Mouse (Mus musculus) gastrocnemius, adult 8-10 months (tissue): ENCODE measurements around the gene Eif4b. TPM values are rescaled to one million over a fixed set of nuclear protein-coding genes. Genes with fewer than 3 reads are reported as not detected.
"Not testable (repeated sequence)": the region's sequence is repeated elsewhere in the genome, so short reads cannot be mapped to it uniquely, and the experiment has no call there.

Source experiments
- DNase-seq, 2 experiments: peaks; one replicate each; pipeline ENCODE4 v3.0.0; 2022; ENCODE audit warnings: low spot score in 2 of 2
- total RNA-seq, 4 experiments: library from RNA; stranded (reverse); gene quantifications; 2 replicates each; pipeline ENCODE4 v1.2.4; 2022

Gene Eif4b
- total RNA-seq, 4 experiments from 2014 or later: 227 to 269 (median 241) TPM

DNA sequence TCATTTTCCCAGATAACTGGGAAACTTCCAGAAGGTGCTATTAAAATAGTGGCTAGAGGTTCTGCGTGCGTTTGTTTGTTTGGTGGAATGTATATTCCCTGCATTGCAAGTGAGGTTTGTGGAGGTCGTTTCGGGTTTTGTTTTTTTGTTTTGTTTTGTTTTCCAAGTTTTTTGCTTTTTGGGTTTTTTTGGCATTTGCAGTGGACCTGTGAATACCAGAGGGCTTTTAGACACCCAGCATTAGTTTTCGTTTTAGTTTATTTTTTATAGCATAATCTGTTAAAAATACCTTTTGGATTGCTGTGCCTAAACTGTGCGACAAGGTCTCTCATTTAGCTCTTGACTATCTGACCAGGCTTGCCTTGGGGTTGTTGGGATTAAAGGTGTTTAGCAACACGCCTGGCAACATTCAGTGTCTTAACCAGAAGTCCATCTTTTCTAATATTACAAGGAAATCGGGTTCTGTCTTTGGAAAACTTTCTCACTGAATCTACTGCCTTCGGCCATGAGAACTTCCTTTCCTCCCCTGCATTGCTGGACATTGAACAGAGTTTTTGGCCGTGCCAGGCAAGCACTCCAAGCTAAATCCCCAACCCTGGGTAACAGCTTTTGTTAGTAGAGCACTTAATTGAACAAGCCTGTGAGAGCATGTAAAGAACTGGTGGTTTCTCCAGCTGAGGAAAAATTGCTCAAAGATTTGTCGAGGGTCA, 1.5 kb downstream of the Eif4b start:
- DNase-seq: no peak

DNA sequence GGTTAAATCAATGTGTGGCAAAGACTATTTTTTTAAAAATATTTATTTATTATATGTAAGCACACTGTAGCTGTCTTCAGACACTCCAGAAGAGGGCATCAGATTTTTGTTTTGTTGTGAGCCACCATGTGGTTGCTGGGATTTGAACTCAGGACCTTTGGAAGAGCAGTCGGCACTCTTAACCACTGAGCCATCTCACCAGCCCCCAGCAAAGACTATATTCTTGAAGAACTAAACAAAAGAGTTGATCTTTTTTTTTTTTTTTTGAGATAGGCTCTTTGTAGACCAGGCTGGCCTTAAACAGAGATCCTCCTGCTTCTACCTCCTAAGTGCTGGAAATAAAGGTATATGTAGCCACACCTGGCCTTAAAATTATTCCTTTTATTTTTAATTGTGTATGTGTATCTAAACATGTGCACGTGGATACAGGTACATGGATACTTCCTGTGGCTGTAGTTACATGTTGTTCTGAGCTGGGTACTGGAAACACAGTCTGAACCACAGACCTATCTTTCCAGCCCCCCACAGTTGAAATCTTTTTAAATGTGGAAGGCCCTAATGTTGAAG, 3.6 kb downstream of the Eif4b start:
- DNase-seq: no peak

DNA sequence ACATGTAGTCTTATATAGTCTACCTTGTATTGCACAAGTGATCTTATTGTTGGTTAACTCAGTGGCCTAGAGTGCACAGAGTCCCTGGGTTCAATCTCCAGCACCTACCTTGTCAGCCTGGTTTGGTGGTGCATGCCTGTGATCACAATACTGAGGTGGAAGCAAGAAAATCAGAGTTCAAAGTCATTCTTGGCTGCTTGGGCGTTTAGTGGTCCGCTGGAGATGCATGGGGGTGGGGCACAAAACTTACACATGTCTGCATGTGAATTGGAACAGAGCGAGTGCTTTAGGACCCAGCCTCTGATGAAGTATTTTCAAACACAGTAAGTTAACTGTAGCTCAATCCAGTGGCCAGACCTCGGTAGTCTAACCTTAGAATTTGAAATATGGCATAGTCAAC, 5.6 kb downstream of the Eif4b start:
- DNase-seq: no peak

DNA sequence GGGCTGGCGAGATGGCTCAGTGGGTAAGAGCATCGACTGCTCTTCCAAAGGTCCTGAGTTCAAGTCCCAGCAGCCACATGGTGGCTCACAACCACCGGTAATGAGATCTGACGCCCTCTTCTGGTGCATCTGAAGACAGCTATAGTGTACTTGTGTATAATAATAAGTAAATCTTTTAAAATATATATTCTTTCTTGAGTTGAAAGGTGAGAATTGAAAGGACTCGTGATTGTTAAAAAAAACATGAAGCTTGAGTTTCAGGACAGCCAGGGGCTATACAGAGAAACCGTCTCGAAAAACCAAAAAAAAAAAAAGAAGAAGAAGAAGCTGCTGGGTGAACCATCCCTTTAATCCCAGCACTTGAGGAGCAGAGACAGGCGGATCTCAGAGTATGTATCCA, 6.4 kb downstream of the Eif4b start:
- not testable (repeated sequence) for DNase-seq

DNA sequence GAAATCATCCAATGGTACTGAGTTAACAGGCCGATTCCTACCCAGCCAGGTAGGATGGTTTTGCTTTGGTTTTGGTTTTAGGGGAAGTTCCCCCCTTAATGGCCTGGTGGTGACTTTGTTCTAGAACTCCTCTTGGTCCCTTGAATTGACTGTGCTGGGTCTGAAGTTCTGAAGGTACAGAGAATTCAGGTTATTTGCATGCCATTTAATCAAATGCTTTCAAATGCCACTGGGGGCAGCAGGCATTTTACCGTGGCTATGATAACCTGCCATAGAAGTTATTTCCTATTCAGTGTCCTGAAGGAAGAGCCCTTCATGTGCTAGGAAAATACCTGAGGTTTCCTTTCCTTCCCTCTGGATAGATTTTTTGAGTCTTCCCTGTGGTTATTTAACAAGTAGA, 6.9 kb downstream of the Eif4b start:
- no peak for DNase-seq

DNA sequence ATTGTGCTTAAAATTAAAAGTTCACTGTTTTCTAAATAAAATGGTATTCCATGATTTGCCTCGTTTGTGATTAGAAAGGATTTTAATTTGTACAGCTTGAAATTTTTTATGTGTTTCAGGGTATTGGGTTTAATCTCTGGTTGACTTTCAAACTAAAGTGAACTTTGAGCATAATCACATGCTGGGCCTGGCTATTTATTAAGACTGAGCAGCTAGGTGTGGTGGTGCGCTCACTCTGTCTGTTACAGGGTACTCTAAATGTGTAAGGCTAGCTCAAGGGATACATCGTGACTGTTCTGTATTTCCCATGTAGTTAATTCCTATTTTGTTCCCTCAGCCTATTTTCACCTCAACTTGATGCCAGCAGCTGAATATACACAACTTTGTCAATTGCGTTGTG, 8.6 kb downstream of the Eif4b start:
- DNase-seq: no peak

DNA sequence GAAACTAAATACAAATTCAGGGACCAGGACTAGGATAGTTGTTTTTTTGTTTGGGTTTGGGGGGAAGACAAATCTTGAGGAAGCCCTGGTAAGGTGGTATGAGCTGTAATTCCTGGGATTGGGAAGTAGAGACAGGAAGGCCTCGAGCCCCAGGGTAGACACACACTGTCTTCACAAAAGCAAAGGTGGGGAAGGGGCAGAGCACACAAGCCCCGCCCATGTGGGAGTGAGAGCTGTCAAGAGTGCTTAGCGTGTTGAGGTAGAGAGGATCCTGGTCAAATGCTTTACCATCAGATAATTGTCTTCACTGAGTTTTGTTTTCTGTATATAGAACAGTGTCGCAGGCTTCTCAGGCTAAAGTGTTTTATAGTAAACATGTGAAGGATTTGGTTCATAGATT, 9.5 kb downstream of the Eif4b start:
- DNase-seq: no peak

DNA sequence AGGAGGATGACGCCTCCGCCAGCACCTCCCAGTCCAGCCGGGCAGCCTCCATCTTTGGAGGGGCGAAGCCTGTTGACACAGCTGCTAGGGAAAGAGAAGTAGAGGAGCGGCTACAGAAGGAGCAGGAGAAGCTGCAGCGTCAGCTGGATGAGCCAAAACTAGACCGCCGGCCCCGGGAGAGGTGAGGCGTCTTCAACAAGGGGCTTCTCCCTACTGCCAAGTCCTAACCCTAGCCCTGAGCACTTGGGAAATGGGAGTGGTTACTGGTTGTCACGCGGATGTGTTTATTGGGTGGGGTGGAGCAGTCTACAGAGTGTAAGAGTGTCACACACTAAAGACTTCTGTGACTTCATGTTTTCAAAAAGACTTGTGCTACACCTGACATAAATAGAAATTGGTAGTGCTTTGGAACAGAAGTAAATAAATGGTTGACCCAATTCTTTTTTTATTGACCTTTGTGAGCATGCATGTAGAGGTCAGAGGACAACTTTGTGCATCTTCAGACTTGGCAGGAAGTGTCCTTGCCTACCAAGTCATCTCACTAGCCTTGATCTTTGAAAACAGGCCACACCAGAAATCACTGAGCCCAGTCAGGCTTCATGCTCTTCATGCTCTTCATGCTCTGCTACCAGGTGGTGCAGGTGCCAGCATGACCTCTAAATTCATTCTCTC, 16.5 kb downstream of the Eif4b start:
- DNase-seq: no peak

DNA sequence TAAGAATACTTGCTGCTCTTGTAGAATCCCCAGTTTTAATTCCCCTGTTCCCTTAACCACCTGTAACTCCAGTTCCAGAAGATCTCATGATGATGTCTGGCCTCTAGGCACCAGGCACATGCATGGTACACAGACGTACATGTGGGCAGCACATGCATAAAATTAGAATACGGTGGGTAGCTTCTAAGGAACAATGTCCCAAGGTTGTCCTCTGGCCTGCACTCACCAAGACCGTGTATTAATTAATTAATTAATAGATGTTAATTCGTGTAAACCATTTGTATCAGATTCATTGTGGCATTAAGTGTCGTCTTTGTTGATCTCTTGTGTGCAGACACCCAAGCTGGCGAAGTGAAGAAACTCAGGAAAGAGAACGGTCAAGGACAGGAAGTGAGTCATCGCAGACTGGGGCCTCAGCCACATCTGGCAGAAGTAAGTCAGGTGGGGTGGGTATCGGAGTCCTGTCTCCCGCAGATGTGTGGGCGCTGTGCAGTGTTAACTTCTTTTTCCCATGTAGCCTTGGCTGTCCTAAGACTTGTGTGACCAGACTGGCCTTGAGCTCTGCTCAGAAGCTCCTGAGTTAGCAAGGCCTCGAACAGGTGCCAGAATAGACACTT, 17.6 kb downstream of the Eif4b start:
- no peak for DNase-seq

DNA sequence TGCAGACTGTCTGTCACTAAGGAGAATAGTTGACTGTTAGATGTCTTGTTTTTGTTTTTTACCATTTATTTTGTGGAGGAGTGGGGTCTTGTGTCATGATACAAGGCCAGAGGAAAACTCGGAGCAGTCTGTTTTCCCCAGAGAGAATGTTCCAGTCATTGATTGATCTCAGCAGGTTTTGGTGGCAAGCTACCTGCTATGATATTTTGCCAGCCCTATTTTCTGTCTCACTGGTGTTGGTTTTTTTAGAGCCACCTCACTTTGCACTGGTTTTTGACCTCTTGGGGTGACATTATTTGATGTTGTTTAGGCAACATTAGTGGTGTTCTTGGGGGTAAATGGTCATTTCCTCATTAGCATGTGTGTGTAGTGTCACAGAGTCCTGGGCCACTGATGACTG, 18.1 kb downstream of the Eif4b start:
- no peak for DNase-seq

DNA sequence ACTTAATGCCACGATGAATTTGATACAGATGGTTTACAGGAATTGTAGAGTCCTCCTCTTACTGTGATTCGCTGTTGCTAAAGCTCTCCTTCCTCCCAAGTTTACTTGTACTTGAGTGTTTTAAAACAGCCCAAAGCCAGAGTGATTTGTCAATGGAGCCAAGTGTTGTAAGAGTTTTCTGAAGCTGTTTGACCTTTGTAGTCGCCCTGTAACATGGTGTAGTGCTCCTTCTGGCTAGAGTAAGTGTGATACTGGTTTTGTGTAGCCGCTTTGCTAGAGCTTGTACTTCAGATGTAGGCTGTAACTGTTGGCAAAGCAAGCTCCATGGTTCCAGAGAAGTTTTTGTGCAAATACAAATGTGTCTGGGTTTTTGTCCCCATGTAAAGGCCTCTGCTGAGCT, 18.6 kb downstream of the Eif4b start:
- DNase-seq: no peak

DNA sequence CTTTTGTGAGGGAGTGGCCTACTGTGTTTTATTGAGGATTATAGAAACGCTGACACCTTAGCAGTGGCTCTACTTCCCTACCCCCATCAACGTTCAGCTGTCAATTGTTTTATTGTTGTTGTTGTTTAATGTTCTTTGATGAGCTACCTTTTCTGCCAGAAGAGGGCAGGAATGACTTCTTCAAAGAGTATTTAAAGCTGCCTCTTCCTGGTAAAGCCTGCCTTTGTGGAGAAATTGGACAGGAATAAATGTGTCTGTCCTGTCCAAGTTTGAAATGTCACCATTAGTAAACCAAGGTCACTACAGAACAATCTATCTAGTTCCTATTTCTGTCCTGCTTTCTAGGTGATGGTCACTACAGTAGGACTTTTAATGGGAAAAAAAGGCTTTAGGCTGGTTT, 20.6 kb downstream of the Eif4b start:
- DNase-seq: no peak

DNA sequence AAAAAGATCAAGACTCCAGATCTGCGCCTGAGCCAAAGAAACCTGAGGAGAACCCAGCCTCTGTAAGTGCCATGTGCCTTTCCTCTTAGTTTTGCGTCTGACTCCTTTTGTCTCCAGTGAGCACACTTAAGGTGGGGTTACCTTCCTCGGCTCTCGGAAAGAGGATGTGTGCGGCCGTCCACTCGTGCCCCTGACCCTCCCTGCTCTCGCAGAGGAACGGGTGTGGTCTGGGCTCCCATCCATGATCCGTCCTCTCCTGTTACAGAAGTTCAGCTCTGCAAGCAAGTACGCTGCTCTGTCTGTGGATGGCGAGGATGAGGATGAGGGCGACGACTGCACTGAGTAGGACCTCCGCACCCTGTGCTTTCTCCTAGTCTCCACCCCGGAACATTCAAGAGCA, 21.4 kb downstream of the Eif4b start:
- DNase-seq: no peak

DNA sequence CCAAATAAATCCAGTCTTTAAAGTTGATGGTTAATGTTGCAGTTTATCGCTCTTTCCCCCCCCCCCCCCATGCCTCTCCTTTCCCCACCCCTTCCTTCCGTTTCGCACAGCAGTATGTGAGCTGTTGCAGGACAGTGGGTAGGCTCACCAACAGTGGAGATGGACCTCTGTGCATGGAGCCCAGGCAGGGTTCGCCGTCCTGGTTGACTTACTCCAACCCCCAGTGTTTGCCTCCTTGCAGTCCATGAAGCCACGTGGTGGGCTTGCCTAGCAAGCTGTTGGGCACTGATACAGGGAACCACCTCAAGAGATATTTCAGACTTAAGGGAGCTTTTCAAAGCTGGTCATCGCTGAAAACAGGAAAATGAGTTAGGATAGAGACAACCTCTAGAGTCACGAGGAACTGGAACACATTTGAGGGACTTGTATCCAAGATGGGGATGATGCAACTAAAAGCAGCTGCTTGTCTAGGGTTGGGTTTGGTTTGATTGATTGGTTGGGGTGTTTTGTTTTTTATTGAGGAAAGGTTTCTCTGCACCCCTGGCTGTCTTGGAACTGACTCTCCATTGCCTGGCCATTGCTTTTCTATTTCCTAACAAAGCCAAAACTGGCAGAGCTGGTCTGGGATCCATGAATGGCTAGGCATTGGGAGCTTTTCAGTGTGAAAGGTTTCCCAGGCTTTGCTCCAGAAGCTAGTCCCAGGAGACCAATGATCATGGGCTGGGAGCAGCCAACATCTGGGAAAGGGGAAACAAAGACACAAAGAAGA, 23.8 kb downstream of the Eif4b start:
- peak; percentile 43 to 56 for DNase-seq

DNA sequence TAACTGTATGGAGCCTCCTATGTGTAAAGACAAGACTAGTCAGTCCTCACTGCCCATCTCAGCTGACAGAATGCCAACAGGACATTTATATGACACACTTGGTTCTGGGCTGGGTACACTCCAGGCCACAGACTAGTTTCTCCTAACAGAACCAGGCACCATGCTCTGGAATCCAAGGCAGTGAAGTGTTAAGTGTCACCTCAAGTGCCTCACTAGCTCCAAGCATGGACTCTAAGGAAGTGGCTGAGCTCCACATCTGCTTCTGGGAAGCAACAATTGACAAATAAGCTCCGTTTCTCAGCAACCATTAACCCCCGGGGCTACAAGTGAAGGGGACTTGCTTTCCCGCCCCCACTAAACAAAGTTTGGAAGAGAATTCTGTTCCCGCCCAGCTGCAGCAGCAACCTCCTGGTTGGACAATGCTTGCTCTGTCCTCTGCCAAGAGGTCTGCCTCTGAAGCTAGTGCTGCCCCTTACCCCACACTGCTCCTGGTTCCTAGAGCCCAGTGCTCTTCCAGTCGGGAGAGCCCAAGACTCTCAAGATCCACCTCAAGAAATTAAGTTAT, 24.5 kb downstream of the Eif4b start:
- DNase-seq: peak; percentile 37 to 50

DNA sequence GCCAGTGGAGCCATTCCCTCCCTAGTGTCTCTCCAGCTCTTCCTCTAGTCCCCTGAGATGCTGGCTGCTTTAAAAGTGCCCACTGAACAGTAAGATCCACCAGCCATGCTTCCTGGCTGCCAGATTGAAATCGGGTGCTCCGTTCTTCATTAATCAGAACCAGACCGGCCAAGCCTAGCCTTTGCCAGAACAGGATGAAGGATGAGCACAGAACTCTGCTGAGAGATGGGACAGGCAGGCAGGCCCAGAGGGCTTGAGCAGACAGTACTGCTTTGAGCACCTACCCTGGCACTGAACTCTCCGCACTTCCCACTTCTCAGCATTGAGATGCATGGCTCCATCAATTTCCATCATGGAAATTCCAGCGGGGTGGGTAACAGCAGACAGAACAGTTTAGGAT, 25.7 kb downstream of the Eif4b start:
- DNase-seq: no peak

DNA sequence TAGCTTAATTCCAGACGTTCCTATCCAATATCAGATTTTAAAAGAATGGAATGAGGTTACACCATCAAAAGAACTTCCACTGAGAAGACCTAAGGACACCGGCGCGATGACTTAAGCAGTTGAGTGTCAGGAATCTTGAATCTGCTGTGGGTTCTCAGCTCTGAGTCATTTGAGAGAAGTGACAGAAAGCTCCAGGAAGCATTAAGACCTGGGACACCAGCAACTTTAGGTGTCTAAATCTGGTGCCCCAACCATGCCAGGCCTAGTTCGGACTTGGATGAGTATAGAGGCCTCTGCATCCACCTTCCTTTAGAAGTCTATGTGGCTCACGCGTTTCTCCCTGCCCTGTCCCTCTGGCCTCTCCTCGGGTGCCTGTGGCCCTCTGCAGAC, 26.2 kb downstream of the Eif4b start:
- DNase-seq: no peak

DNA sequence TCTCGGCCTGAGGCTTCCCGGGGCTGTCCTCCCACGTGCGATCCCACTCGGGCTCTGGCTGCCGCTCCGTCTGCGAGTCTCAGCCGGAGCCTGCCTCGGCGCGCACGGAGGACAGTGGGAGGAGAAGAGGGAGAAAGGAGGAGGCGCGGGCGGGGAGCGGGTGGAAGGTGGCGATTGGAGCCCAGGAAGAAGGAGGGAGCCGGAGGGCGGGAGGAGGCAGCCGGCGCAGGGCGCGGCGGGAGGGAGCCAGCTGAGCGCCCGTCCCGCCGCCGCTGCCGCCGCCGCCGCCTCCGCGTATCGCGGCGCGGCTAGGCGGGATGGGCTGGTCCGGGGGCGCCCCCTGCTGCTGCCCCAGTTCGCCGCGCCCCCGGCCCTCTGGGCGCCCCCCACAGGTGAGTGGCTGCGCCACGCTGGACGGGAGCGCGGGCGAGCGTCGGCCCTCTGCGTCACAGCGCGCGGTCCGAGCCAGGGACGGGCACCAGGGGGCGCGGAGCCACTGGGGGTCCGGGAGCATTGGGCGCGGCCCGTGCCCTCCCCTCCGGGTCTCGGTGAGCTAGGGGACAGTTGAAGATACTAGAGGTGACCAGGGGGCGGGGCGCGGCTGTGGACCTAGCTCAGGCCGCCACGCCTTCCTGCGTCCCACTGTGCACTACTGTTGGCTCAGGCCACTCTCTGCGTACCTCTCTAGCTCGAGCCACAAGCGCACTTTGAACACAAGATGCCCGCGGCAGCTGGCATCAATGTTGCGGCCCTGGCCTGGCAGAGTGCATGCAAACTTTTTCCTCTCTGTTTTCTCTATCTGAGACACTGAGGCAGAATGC, 26.8 kb downstream of the Eif4b start, which contains the start of gene Tns2:
Gene Tns2, plus strand, starts transcription at position 253 of the 821 bp plus-strand sequence.
- DNase-seq: peak; percentile 78 to 81

DNA sequence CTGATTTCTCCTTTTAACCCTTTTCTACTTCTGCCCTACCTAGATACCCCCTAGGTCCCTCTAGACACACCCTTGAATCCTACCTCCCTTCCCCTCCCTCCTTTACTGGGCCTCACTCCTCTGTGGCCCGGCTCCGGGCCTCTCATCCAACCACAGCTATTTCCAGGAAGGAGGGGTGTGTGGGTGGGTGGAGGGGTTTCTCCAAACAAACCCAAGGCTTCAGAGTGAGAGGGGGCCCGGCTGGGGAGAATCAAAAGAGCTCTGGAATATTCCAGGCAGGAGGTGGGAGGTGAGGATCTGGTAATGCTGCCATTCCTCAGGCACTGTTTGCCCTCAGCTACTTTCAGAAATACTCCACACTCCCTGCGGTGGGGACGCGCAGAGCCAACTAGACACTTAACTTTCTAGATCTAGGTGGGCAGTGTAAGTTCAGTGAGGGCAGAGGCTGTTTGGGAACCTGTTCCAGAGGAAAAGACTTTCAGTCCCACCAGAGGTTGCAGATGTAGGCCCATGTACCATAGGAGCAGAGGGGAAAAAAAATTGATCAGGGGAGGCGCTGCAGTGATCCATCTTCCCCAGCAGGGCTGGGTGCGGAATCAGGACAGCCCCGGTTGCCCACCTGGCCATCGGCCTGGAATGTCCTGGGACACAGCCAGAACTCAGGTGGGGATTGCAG, 27.6 kb downstream of the Eif4b start:
- peak; percentile 12 to 18 for DNase-seq
